Mouse (Mus musculus): Measurements from ENCODE around the gene Cdc5l.

- no peak for TF ChIP-seq GATA1 (IDR thresholded peaks at IDR 0.05; ENCODE audit: borderline replicate concordance, low read length)
- TF ChIP-seq FLI1 (IDR thresholded peaks at IDR 0.05; ENCODE audit: low read length), result no peak
Observed at GRCm38 (mm10) chr17:45394612-45395011, 38.9 kb downstream of the Cdc5l start.
